Mouse (Mus musculus) liver, embryonic 14.5 days (tissue): ENCODE data around the gene Dpy19l2.
"Not testable (repeated sequence)": the region's sequence is repeated elsewhere in the genome, so short reads cannot be mapped to it uniquely, and the experiment has no call there.

Experiments used
- CTCF ChIP-seq: IDR thresholded peaks from 2 replicates; pipeline ENCODE4 v1.5.1; 2016; ENCODE audit warnings: antibody characterized with exemption, low read depth, control low read depth
- EP300 ChIP-seq: IDR thresholded peaks from 2 replicates; pipeline ENCODE4 v1.6.1; 2016; ENCODE audit warnings: antibody characterized with exemption, low read depth

- not testable (repeated sequence) for TF ChIP-seq CTCF, EP300
These were observed 58.8 kb downstream of the Dpy19l2 start for GRCm38 (mm10) chr9:24637341-24637740.
